Mouse (Mus musculus): ENCODE data around the gene Tmem104. TPM values are rescaled to one million over a fixed set of nuclear protein-coding genes. Genes with fewer than 3 reads are reported as not detected.

Gene Tmem104
- polyA plus RNA-seq, 1 experiment from 2014 or later, result 9.7 TPM

- Histone ChIP-seq H3K36me3 (ENCODE audit: control insufficient read depth, insufficient read depth, low read length) (no peaks in the 10 kb centered on the region), H3K27ac (ENCODE audit: low read length) (no peak overlapping the region), H3K9ac (ENCODE audit: low read length) (no peak overlapping the region), H3K4me3 (replicated peaks; ENCODE audit: low read length) (no peak overlapping the region), H3K4me2 (ENCODE audit: low read depth, low read length) (no peak overlapping the region; the same call in 1 of the 2 replicates), H3K4me1 (ENCODE audit: control insufficient read depth, insufficient read depth, low read length) (peaks cover 11% of the 10 kb centered on the region), H3K9me3 (replicated peaks; ENCODE audit: control insufficient read depth, low read length) (no peaks in the 10 kb centered on the region), H3K27me3 (ENCODE audit: control insufficient read depth, insufficient read depth, low read length) (no peaks in the 10 kb centered on the region)
- no peak for ATAC-seq (ENCODE audit: insufficient read depth, low FRiP score)
- WGBS, result 83% methylated on average over 13 of the region's 13 CpGs
Measured at GRCm38 (mm10) chr11:115188539-115189231, 1.4 kb downstream of the Tmem104 start.

- no peak for ATAC-seq (ENCODE audit: insufficient read depth, low FRiP score)
- no peaks in the 10 kb centered on the region for H3K36me3 ChIP-seq (ENCODE audit: control insufficient read depth, insufficient read depth, low read length)
- H3K9me3 ChIP-seq (replicated peaks; ENCODE audit: control insufficient read depth, low read length), result no peaks in the 10 kb centered on the region
- no peak overlapping the region for H3K4me2 ChIP-seq (ENCODE audit: low read depth, low read length)
- H3K27me3 ChIP-seq (ENCODE audit: control insufficient read depth, insufficient read depth, low read length), result no peaks in the 10 kb centered on the region
- H3K4me1 ChIP-seq (ENCODE audit: control insufficient read depth, insufficient read depth, low read length), result peaks cover 11% of the 10 kb centered on the region
- H3K27ac ChIP-seq (ENCODE audit: low read length), result no peak overlapping the region
- 84% methylated on average over 6 of the region's 6 CpGs for WGBS
- H3K4me3 ChIP-seq (replicated peaks; ENCODE audit: low read length), result no peak overlapping the region
- no peak overlapping the region for H3K9ac ChIP-seq (ENCODE audit: low read length)
Measured at GRCm38 (mm10) chr11:115189304-115189703, 2.0 kb downstream of the Tmem104 start.

- no peaks in the 10 kb centered on the region for H3K36me3 ChIP-seq (ENCODE audit: control insufficient read depth, insufficient read depth, low read length)
- no peak overlapping the region for H3K4me2 ChIP-seq (ENCODE audit: low read depth, low read length)
- no peaks in the 10 kb centered on the region for H3K27me3 ChIP-seq (ENCODE audit: control insufficient read depth, insufficient read depth, low read length)
- no peak overlapping the region; the same call in 1 of the 2 replicates for H3K9ac ChIP-seq (ENCODE audit: low read length)
- H3K27ac ChIP-seq (ENCODE audit: low read length), result peak overlapping the region; percentile 55; the same call in 1 of the 2 replicates
- H3K9me3 ChIP-seq (replicated peaks; ENCODE audit: control insufficient read depth, low read length), result no peaks in the 10 kb centered on the region
- H3K4me1 ChIP-seq (ENCODE audit: control insufficient read depth, insufficient read depth, low read length), result peaks cover 6% of the 10 kb centered on the region; the same call in 1 of the 2 replicates
- 46% methylated on average over 9 of the region's 9 CpGs for WGBS
- H3K4me3 ChIP-seq (replicated peaks; ENCODE audit: low read length), result no peak overlapping the region
- peak; percentile 21; the same call in 1 of the 2 replicates for ATAC-seq (ENCODE audit: insufficient read depth, low FRiP score)
Measured at GRCm38 (mm10) chr11:115192180-115192579, 4.9 kb downstream of the Tmem104 start.

GRCm38 (mm10) chr11:115194693-115195092 lies 7.4 kb downstream of the Tmem104 start:
- Histone ChIP-seq H3K9ac (ENCODE audit: low read length) (no peak overlapping the region), H3K36me3 (ENCODE audit: control insufficient read depth, insufficient read depth, low read length) (no peaks in the 10 kb centered on the region), H3K4me1 (ENCODE audit: control insufficient read depth, insufficient read depth, low read length) (no peaks in the 10 kb centered on the region), H3K9me3 (replicated peaks; ENCODE audit: control insufficient read depth, low read length) (no peaks in the 10 kb centered on the region), H3K27me3 (ENCODE audit: control insufficient read depth, insufficient read depth, low read length) (no peaks in the 10 kb centered on the region), H3K4me3 (replicated peaks; ENCODE audit: low read length) (no peak overlapping the region), H3K27ac (ENCODE audit: low read length) (no peak overlapping the region), H3K4me2 (ENCODE audit: low read depth, low read length) (no peak overlapping the region)
- 82% methylated on average over 6 of the region's 6 CpGs for WGBS
- ATAC-seq (ENCODE audit: insufficient read depth, low FRiP score), result no peak

GRCm38 (mm10) chr11:115195933-115196332 lies 8.6 kb downstream of the Tmem104 start:
- no peak overlapping the region for H3K4me3 ChIP-seq (replicated peaks; ENCODE audit: low read length)
- H3K4me2 ChIP-seq (ENCODE audit: low read depth, low read length), result no peak overlapping the region
- no peak overlapping the region for H3K27ac ChIP-seq (ENCODE audit: low read length)
- no peaks in the 10 kb centered on the region for H3K9me3 ChIP-seq (replicated peaks; ENCODE audit: control insufficient read depth, low read length)
- no peaks in the 10 kb centered on the region for H3K27me3 ChIP-seq (ENCODE audit: control insufficient read depth, insufficient read depth, low read length)
- WGBS, result 63% methylated on average over 5 of the region's 5 CpGs
- H3K4me1 ChIP-seq (ENCODE audit: control insufficient read depth, insufficient read depth, low read length), result no peaks in the 10 kb centered on the region
- ATAC-seq (ENCODE audit: insufficient read depth, low FRiP score), result no peak
- H3K36me3 ChIP-seq (ENCODE audit: control insufficient read depth, insufficient read depth, low read length), result no peaks in the 10 kb centered on the region
- no peak overlapping the region for H3K9ac ChIP-seq (ENCODE audit: low read length)

GRCm38 (mm10) chr11:115197558-115197957 lies 10.3 kb downstream of the Tmem104 start:
- Histone ChIP-seq H3K9ac (ENCODE audit: low read length) (no peak overlapping the region), H3K36me3 (ENCODE audit: control insufficient read depth, insufficient read depth, low read length) (peaks cover 5% of the 10 kb centered on the region; the same call in 1 of the 2 replicates), H3K27ac (ENCODE audit: low read length) (no peak overlapping the region), H3K4me3 (replicated peaks; ENCODE audit: low read length) (no peak overlapping the region), H3K4me2 (ENCODE audit: low read depth, low read length) (no peak overlapping the region), H3K9me3 (replicated peaks; ENCODE audit: control insufficient read depth, low read length) (no peaks in the 10 kb centered on the region), H3K27me3 (ENCODE audit: control insufficient read depth, insufficient read depth, low read length) (no peaks in the 10 kb centered on the region), H3K4me1 (ENCODE audit: control insufficient read depth, insufficient read depth, low read length) (no peaks in the 10 kb centered on the region)
- WGBS, result 75% methylated on average over 8 of the region's 8 CpGs
- ATAC-seq (ENCODE audit: insufficient read depth, low FRiP score), result no peak

GRCm38 (mm10) chr11:115198932-115199384 lies 11.7 kb downstream of the Tmem104 start:
- ATAC-seq (ENCODE audit: insufficient read depth, low FRiP score), result no peak
- Histone ChIP-seq H3K4me3 (replicated peaks; ENCODE audit: low read length) (no peak overlapping the region), H3K9ac (ENCODE audit: low read length) (no peak overlapping the region), H3K36me3 (ENCODE audit: control insufficient read depth, insufficient read depth, low read length) (peaks cover 5% of the 10 kb centered on the region; the same call in 1 of the 2 replicates), H3K4me2 (ENCODE audit: low read depth, low read length) (no peak overlapping the region), H3K4me1 (ENCODE audit: control insufficient read depth, insufficient read depth, low read length) (no peaks in the 10 kb centered on the region), H3K27ac (ENCODE audit: low read length) (no peak overlapping the region), H3K27me3 (ENCODE audit: control insufficient read depth, insufficient read depth, low read length) (no peaks in the 10 kb centered on the region), H3K9me3 (replicated peaks; ENCODE audit: control insufficient read depth, low read length) (no peaks in the 10 kb centered on the region)
- WGBS, result 43% methylated on average over 12 of the region's 12 CpGs

- H3K27me3 ChIP-seq (ENCODE audit: control insufficient read depth, insufficient read depth, low read length), result no peaks in the 10 kb centered on the region
- H3K4me3 ChIP-seq (replicated peaks; ENCODE audit: low read length), result no peak overlapping the region
- ATAC-seq (ENCODE audit: insufficient read depth, low FRiP score), result no peak
- WGBS, result 89% methylated on average over 4 of the region's 4 CpGs
- peaks cover 5% of the 10 kb centered on the region; the same call in 1 of the 2 replicates for H3K36me3 ChIP-seq (ENCODE audit: control insufficient read depth, insufficient read depth, low read length)
- H3K9me3 ChIP-seq (replicated peaks; ENCODE audit: control insufficient read depth, low read length), result no peaks in the 10 kb centered on the region
- H3K4me1 ChIP-seq (ENCODE audit: control insufficient read depth, insufficient read depth, low read length), result no peaks in the 10 kb centered on the region
- no peak overlapping the region for H3K9ac ChIP-seq (ENCODE audit: low read length)
- H3K27ac ChIP-seq (ENCODE audit: low read length), result no peak overlapping the region
- H3K4me2 ChIP-seq (ENCODE audit: low read depth, low read length), result no peak overlapping the region
Measured at GRCm38 (mm10) chr11:115200520-115200919, 13.2 kb downstream of the Tmem104 start.

GRCm38 (mm10) chr11:115202316-115202715 lies 15.0 kb downstream of the Tmem104 start:
- no peak overlapping the region for H3K9ac ChIP-seq (ENCODE audit: low read length)
- no peaks in the 10 kb centered on the region for H3K9me3 ChIP-seq (replicated peaks; ENCODE audit: control insufficient read depth, low read length)
- H3K36me3 ChIP-seq (ENCODE audit: control insufficient read depth, insufficient read depth, low read length), result peaks cover 8% of the 10 kb centered on the region; the same call in 1 of the 2 replicates
- H3K27ac ChIP-seq (ENCODE audit: low read length), result no peak overlapping the region
- ATAC-seq (ENCODE audit: insufficient read depth, low FRiP score), result peak; percentile 82; the same call in 1 of the 2 replicates
- 17% methylated on average over 12 of the region's 12 CpGs for WGBS
- H3K4me1 ChIP-seq (ENCODE audit: control insufficient read depth, insufficient read depth, low read length), result no peaks in the 10 kb centered on the region
- H3K27me3 ChIP-seq (ENCODE audit: control insufficient read depth, insufficient read depth, low read length), result no peaks in the 10 kb centered on the region
- H3K4me3 ChIP-seq (replicated peaks; ENCODE audit: low read length), result no peak overlapping the region
- no peak overlapping the region for H3K4me2 ChIP-seq (ENCODE audit: low read depth, low read length)

All from stomach, embryonic 16.5 days (tissue).